Mouse (Mus musculus) retina, postnatal 1 day (tissue): ENCODE data around the gene Olfr967.
"Not testable (repeated sequence)": the region's sequence is repeated elsewhere in the genome, so short reads cannot be mapped to it uniquely, and the experiment has no call there.

Source experiments
- DNase-seq: peaks from one replicate; pipeline ENCODE4 v3.0.0-alpha.2; 2012

Olfr967 gene

GRCm38 (mm10) chr9:39745949-39746348 lies at the start of gene Olfr967:
Gene Olfr967 (plus strand): TSS chr9:39746249.
- DNase-seq = no peak

- DNase-seq = not testable (repeated sequence)
These were observed 44.9 kb upstream of the Olfr967 start for GRCm38 (mm10) chr9:39701123-39701522.

DNA sequence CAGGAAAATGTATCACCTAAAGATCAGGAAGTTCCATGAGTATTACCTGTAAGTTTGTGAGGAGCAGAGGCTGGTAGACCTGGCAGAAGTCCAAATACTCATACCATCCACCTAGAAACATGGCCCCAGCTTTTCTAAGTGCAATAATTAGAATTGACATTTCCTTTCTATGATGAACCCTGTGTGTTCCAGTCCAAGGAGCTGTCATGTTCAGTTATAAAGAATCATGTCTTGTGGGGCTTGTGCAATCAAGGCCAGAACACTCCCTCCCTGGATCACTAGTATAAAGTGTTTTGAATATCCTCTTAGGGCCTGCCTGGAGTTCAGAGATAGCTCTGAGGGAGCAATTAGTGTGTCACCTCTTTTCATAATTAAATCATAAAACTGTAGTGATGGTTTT lies 39.0 kb upstream of the Olfr967 start, which contains the start of gene Olfr149:
Gene Olfr149, minus strand, starts transcription at position 101 of the 400 bp plus-strand sequence.
- peak; percentile 17 for DNase-seq

GRCm38 (mm10) chr9:39708958-39709357 lies 37.1 kb upstream of the Olfr967 start:
- DNase-seq = no peak

GRCm38 (mm10) chr9:39711053-39711452 lies 35.0 kb upstream of the Olfr967 start, which contains the start of gene Olfr965:
Gene Olfr965 (plus strand): TSS chr9:39711353.
- DNase-seq = no peak

DNA sequence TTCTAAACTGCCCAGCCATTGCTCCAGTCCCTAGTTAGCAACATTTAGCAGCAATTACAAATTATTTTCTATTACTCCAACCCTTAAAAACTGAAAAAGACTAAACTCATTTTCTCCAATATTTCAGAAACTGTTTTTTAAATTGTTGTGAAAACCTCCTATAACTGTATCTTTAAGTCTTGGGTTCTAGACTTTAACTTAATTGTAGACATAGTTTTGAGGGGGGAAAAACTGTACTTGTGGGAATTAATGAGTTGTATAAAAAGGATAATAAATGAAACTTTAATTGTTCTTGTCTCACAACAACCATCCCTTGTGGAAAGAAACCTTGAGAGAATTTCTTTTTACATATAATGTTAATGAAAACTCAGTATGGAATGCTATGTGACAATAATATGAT lies 15.4 kb upstream of the Olfr967 start, which contains the start of gene Olfr150:
Gene Olfr150, plus strand, starts transcription at position 301 of the 400 bp plus-strand sequence.
- no peak for DNase-seq

DNA sequence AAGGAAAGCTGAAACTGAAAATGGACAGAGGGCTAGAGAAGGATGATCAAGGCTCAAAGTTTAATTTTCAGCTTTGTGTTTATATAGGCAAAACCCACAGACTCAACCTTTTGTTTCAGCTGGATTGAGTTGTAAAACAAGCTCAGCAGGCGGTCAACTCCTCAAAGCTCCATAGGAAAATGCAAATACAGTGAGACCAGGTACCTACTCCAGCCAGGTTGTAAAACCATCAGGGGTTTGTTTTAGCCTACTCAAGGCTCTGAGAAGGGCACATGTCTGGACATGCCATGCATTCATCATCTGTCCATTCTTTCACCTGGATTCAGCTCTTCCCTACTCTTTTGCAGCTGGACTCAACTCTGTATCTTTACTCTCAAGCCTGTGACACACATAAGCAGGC lies 5.3 kb upstream of the Olfr967 start:
- no peak for DNase-seq

DNA sequence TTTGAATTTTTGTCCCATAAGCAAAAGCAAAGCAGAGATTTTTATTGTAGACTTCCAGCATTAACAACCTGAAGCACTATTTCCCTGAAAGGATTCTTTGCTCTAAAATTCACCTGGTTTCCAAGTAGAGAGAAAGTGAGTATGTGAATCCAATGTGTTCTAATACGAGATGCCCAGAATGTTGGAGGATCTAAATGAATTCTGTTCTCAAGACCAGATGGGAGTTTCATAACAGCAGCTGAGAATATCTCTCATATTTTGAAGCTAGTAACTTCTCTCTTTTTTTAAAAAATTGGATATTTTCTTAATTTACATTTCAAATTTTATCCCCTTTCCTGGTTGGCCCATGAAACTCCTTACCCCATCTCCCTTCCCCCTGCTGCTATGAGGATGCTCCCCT lies 379 bp downstream of the Olfr967 start:
- no peak for DNase-seq

GRCm38 (mm10) chr9:39783153-39783552 lies 37.1 kb downstream of the Olfr967 start, which contains the start of gene Olfr968:
Gene Olfr968 (minus strand): TSS chr9:39783253.
- no peak for DNase-seq

- no peak for DNase-seq
These were observed 44.5 kb downstream of the Olfr967 start, which contains the start of gene Olfr969 for GRCm38 (mm10) chr9:39790558-39790957. Gene Olfr969 (plus strand): TSS chr9:39790945.
